Mouse (Mus musculus) urinary bladder, postnatal 10 days (tissue): ENCODE data around the gene Clcc1.

Source experiments
- DNase-seq: peaks from one replicate; pipeline ENCODE4 v3.0.0; 2022; ENCODE audit warnings: low spot score

Gene Clcc1

DNA sequence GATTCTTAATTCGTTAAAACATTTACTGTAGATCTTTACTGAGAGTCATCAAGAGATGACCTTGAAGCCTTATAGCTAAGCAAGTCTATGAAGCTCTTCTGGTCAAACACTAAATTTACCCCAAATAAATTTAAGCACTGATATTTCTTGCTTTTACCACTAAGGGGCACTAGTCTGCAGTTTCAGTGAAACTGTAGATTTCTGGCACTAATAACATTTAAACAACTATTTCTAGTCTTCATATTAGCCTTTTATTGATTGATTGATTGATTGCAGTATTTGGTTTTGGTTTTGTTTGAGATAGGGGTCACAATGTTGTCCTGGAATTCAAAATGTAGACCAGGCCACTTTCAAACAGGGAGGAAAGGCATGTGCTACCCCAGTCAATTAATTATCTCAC, 47.5 kb downstream of the Clcc1 start:
- DNase-seq: no peak

- DNase-seq: no peak
These were observed 49.1 kb downstream of the Clcc1 start for GRCm38 (mm10) chr3:108702789-108703188.

DNA sequence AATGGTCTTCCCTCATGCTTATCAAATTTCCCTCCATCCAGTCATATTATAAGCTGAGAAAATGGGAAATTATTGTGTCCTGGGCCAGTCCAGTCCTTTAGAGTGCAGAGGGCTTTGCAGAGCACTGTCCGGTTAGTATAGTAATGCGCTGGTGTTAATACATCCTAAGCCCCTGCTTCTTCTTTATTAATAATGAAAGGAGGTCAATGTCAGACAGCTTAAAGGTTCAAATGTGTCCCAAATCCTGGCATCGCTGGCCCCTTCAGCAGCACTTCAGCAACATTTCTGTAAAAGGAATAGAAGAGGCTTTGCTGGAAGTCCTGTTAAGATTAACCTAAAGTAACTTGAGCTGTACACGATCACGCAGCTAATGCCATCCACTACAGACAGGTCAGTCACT, 57.6 kb downstream of the Clcc1 start:
- no peak for DNase-seq

DNA sequence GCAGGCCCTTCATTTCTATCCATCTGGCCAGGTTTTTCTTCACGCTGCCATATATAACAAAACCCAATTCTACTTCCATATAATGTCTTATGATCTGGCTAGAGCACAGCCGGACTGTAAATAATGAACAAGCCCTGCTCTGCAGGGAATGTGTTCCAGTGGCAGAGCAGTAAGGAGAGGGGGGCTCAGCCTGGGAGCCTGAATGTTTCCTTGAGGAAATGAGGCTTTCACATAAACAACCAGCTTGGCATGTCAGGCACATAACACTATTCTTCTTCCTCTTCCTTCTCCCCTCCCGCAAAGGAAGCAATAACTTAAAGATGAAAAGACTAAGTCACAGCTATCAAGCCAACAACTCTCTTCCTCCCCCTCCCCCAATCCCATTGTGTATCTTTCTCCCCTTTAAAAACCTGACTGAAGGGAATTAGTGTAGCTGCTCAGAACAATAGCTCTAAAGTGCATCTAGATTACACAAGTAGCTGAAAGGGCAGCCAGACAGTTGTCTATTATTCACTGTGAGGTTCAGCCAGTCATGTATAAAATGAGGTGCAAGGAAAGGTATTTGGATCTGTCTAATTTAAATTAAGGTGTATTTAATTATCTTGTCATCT, 59.5 kb downstream of the Clcc1 start:
- no peak for DNase-seq

- no peak for DNase-seq
These were observed 61.1 kb downstream of the Clcc1 start for GRCm38 (mm10) chr3:108714837-108715236.

DNA sequence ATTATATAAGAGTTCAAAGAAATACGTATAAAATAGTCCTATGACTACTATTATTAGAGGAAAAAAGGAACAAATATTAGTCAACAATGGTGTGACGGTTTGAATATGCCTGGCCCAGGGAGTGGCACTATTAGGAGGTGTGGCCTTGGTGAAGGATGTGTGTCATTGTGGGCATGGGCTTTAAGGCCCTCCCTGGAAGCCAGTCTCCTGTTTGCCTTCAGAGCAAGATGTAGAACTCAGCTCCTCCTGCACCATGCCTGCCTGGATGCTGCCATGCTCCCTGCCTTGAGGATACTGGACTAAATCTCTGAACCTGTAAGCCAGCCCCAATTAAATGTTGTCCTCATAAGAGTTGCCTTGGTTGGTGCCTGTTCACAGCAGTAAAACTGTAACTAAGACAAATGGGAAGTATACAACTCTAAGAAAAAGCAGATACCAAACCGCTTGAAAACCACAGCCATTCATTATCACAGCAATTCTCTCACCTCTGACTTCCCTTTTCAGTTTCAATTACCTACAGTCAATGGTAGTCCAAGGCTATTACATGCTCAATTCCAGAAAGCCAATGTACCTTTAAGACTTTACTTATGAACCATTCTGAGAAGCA, 64.3 kb downstream of the Clcc1 start:
- no peak for DNase-seq

DNA sequence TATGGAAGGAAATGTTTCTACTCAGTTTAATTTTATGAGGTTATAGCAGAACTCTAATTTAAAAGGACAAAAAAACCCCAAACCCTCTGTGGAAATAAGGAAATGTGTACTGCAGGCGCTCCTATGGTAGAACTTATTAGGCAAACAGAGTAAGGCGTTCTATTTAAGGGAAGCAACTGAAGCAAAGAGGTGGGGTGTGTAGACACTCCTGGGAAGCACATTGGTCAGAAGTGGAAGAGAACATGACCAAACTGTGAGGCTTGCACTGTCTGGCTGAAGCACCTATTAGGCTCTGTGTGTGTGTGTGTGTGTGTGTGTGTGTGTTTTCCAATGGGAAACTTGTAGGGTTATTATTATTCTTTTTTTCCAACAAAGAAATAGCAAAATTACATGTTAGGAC, 65.6 kb downstream of the Clcc1 start:
- DNase-seq: no peak

DNA sequence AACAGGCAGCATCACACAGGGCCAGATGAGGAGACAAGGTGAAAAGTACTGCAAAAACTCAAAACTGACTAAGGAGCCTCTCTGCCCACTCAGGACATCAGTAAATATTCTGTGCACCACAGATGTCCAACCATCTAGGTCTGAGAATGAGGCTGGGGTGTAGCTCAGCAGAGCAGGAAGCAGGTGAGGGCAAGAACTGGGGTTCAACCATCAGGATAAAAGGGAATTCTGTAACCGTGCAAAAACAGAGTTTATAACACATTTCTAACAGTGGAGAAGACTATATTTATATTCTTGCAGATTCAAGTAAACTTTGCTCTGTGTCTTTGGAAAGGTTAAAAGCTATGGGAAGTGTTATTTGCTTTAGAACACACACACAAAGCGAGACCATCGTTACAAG, 66.0 kb downstream of the Clcc1 start:
- DNase-seq: no peak

GRCm38 (mm10) chr3:108721076-108721991, 67.6 kb downstream of the Clcc1 start:
- no peak for DNase-seq

DNA sequence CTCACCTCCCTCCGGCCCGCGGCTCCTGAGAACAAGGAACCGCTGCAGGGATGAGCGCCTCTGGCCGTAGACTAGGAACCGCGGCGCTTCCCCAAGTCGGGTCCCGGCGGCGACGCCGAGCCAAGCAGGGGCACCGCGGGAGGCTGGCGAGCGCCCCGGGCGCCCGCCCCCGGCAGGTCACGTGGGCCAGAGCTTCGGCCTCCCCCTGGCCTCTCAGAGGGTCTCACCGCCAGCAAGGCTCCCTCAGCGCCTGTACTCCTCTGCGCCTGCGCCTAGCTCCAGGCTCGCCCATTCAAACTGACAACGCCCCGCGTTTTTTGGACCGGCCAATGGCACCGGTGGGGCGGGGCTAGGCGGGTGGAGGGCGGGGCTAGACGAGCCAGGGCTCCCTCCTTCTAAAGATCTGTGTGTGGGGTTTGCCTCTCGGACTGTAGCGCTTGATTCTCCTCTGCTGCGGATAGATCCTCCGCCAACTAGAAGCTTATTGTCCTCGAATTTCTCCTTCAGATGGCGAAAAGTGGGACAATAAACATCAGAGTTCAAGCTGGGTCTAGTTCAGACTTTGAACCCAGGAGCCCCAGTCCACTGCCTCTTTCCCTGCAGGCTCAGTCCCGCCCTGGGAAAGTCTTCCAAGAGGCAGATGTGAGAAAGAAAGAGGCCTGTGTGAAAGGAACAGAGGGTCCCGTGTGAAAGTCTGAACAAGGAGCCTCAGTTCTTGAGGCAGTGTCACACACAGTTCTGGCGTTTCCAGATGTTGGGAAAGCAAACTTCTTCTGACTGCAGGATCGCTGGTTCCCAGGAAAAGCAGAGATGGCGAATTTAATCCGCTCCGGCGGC, 68.5 kb downstream of the Clcc1 start, which contains the start of gene Gpsm2:
Gene Gpsm2, minus strand, starts transcription at position 274 of the 837 bp plus-strand sequence.
- peak; percentile 88 for DNase-seq

- no peak for DNase-seq
These were observed 72.7 kb downstream of the Clcc1 start for GRCm38 (mm10) chr3:108726413-108726812.

- DNase-seq: no peak
These were observed 73.6 kb downstream of the Clcc1 start for GRCm38 (mm10) chr3:108727344-108727743.

DNA sequence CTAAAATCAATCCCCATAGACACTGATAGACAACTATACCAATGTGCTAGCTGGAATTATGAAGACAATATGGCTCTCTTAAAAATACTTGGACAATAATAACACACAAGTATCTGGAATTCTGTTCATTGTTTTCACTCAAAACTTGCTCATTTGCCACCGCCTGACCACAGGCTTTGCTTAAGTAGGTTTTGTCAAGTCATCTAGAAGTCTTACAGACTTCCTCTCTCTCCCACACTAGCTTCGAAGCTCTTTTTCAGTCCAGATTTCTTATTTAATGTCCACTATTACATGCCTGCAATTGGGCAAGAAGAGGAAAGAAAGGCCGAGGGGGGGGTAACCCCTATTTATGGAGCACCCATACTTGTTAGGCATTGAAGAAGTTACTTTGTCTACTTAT, 74.1 kb downstream of the Clcc1 start:
- no peak for DNase-seq
